Mouse (Mus musculus): ENCODE measurements around the gene Ncf1.

- TF ChIP-seq CTCF (IDR thresholded peaks at IDR 0.05; ENCODE audit: low read depth) (no peak), EP300 (IDR thresholded peaks at IDR 0.05; ENCODE audit: low read depth) (no peak)
These were observed 53.1 kb downstream of the Ncf1 start, which contains the start of gene Rcc1l for GRCm38 (mm10) chr5:134176169-134176881.

All from liver, postnatal 0 days (tissue).